ENCODE assay signal across 20 mouse cellular contexts in the genomic region with DNA sequence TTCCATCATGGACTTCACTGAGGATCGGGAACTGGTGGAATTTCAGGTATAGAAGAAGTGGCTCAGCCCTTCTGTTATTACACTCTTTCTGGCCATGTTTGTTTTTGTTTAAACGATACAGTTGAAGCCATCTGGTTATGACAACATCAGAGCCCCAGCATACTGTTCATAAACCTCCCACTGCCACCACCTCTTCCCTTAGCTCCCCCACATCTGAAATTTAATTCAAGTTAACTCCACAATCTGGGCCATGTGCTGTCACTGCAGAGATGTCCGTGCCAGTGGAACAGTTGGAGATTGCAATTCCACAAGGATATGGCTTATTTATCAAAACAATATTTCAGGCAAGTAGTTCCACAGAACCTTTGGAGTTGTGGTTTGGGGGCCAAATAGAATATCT.
DNase-seq lines count a peak whose midpoint lies in the region; ATAC-seq lines count a peak whose summit lies in the region.
"Had no signal": no experiment of that assay in that cellular context is flagged by ENCODE, and none has a peak within 500 bp of the region (broad histone marks: within the 10 kb centered on the region; RNA-seq: fewer than 3 reads in every experiment).

No protein-coding gene starts in this region.

- no peak for DNase-seq in frontal cortex, postnatal 14 days (ENCODE audit: low spot score in 2 of 2)
- peak; percentile 35 for DNase-seq in right cerebral cortex, adult 18-20 months
- DNase-seq in right cerebral cortex, postnatal 14 days: no peak
- peak; percentile 38 for DNase-seq in layer of hippocampus, adult 9-10 months (ENCODE audit: low spot score)
- DNase-seq in B cell, adult 2 months: no peak
- DNase-seq in kidney, postnatal 25 days: no peak
- DNase-seq: cerebellum, adult 8-10 months; cerebellum, postnatal 36 days; gastrocnemius, adult 2 months; gastrocnemius, postnatal 36 days; heart, postnatal 10 days; kidney, adult 2 months; kidney, postnatal 4 days; liver, embryonic 13.5 days; lung, adult 18-20 months; lung, postnatal 4 days had no signal

- peak; percentile 75 for ATAC-seq in frontal cortex, adult (ENCODE audit: low TSS enrichment)
- ATAC-seq: hindbrain, embryonic 16.5 days; intestine, embryonic 15.5 days; lung, postnatal 0 days had no signal

Comparison
In these comparisons a context has a peak if more than half of its experiments do, and no peak if none do; other contexts are left out.
1. DNase-seq: peak in right cerebral cortex, adult 18-20 months (single experiment) and layer of hippocampus, adult 9-10 months (single experiment); none in frontal cortex, postnatal 14 days (0 of 2), right cerebral cortex, postnatal 14 days (single experiment), B cell, adult 2 months (0 of 2) and kidney, postnatal 25 days (0 of 2).